Mouse (Mus musculus) kidney, postnatal 14 days (tissue): ENCODE data around the gene Pard3.
A peak's percentile ranks its signal among the peaks of the same experiment; 100 is the strongest.

ENCODE experiments used
- DNase-seq: peaks from one replicate; pipeline ENCODE4 v3.0.0; 2022; ENCODE audit warnings: mixed read lengths

The Pard3 gene

GRCm38 (mm10) chr8:127300493-127300892 lies 236.8 kb downstream of the Pard3 start:
- DNase-seq = no peak

GRCm38 (mm10) chr8:127302847-127303445 lies 239.3 kb downstream of the Pard3 start:
- DNase-seq = no peak

GRCm38 (mm10) chr8:127307026-127307425 lies 243.3 kb downstream of the Pard3 start:
- DNase-seq = no peak

GRCm38 (mm10) chr8:127309363-127309762 lies 245.7 kb downstream of the Pard3 start:
- no peak for DNase-seq

- peak; percentile 62 for DNase-seq
These were observed 252.1 kb downstream of the Pard3 start for GRCm38 (mm10) chr8:127315811-127316210.

- DNase-seq = no peak
These were observed 254.2 kb downstream of the Pard3 start for GRCm38 (mm10) chr8:127317914-127318313.

GRCm38 (mm10) chr8:127318377-127319159 lies 254.9 kb downstream of the Pard3 start:
- no peak for DNase-seq

GRCm38 (mm10) chr8:127320930-127321329 lies 257.2 kb downstream of the Pard3 start:
- no peak for DNase-seq

- DNase-seq = no peak
These were observed 260.1 kb downstream of the Pard3 start for GRCm38 (mm10) chr8:127323583-127324360.

- DNase-seq = peak; percentile 29
These were observed 261.3 kb downstream of the Pard3 start for GRCm38 (mm10) chr8:127324836-127325570.

GRCm38 (mm10) chr8:127325749-127326148 lies 262.1 kb downstream of the Pard3 start:
- DNase-seq = no peak

- DNase-seq = no peak
These were observed 266.8 kb downstream of the Pard3 start for GRCm38 (mm10) chr8:127330258-127331187.

GRCm38 (mm10) chr8:127331751-127332150 lies 268.1 kb downstream of the Pard3 start:
- peak; percentile 58 for DNase-seq

GRCm38 (mm10) chr8:127335216-127335615 lies 271.5 kb downstream of the Pard3 start:
- no peak for DNase-seq

GRCm38 (mm10) chr8:127338183-127338582 lies 274.5 kb downstream of the Pard3 start:
- DNase-seq = no peak

- no peak for DNase-seq
These were observed 277.4 kb downstream of the Pard3 start for GRCm38 (mm10) chr8:127341046-127341445.

GRCm38 (mm10) chr8:127343115-127343514 lies 279.4 kb downstream of the Pard3 start:
- no peak for DNase-seq

GRCm38 (mm10) chr8:127344421-127344820 lies 280.7 kb downstream of the Pard3 start:
- no peak for DNase-seq

GRCm38 (mm10) chr8:127345912-127346423 lies 282.3 kb downstream of the Pard3 start:
- no peak for DNase-seq

- no peak for DNase-seq
These were observed 284.3 kb downstream of the Pard3 start for GRCm38 (mm10) chr8:127347890-127348495.

GRCm38 (mm10) chr8:127361796-127362195 lies 298.1 kb downstream of the Pard3 start:
- no peak for DNase-seq
